Mouse (Mus musculus): ENCODE results near the gene Tatdn3.

The Tatdn3 gene

GRCm38 (mm10) chr1:191062781-191063485, at the start of gene Tatdn3, which contains the start of gene Nsl1:
Gene Tatdn3, minus strand, starts transcription at chr1:191062932.
Gene Nsl1, plus strand, starts transcription at chr1:191063012.
- in situ Hi-C loops (cut with MboI; ENCODE audit: unreplicated experiment in 2 of 2), result loop anchor here in 1 of 2 experiments (5.0 kb wide), 1 partner anchor 36 kb away; the partner anchor contains the start of gene Flvcr1

GRCm38 (mm10) chr1:191111146-191111545, 48.4 kb upstream of the Tatdn3 start:
- in situ Hi-C loops (cut with MboI; ENCODE audit: unreplicated experiment in 2 of 2), result no loop called here

DNA sequence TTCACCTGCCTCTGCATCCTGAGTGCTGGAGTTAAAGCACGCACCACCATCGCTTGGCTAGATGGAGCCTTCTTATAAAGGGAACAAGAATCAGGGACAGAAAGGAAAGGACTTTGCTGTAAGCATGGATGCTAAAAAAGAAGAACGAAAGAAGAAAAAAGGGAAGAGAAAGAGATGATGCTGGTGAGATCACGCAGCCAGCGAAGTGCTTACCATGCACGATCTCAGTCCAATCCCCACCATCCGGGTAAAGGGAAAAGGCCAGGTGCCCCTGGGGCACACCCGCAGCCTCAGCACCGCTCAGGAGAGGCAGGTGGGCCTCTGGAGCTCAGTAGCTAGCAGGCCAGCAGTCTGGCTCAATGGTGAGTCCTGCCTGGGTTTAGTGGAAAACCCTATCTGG, 47.2 kb upstream of the Tatdn3 start:
- in situ Hi-C loops (cut with MboI; ENCODE audit: unreplicated experiment in 2 of 2), result no loop called here

DNA sequence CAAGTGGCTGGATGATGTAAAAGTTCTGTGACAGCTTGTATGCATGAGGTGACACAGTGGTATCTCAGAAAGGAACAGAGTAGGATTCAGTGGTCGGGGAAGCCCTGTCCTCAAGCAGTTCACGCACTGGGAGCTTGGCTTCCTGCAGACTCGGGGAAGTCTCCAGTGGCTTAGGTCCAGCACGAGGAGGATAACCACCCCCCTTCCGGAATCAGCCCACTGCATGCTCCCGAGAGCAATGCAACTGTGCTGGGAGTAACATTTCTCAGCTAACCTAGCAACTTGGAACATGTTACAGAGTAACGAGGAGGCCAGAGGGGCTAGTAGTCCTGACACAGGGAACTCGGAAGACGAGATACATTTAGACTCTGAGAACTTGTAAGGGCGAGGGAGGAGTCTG, 44.6 kb upstream of the Tatdn3 start:
- in situ Hi-C loops (cut with MboI; ENCODE audit: unreplicated experiment in 2 of 2), result no loop called here

- in situ Hi-C loops (cut with MboI; ENCODE audit: unreplicated experiment in 2 of 2), result no loop called here
Observed at GRCm38 (mm10) chr1:191105246-191105645, 42.5 kb upstream of the Tatdn3 start.

DNA sequence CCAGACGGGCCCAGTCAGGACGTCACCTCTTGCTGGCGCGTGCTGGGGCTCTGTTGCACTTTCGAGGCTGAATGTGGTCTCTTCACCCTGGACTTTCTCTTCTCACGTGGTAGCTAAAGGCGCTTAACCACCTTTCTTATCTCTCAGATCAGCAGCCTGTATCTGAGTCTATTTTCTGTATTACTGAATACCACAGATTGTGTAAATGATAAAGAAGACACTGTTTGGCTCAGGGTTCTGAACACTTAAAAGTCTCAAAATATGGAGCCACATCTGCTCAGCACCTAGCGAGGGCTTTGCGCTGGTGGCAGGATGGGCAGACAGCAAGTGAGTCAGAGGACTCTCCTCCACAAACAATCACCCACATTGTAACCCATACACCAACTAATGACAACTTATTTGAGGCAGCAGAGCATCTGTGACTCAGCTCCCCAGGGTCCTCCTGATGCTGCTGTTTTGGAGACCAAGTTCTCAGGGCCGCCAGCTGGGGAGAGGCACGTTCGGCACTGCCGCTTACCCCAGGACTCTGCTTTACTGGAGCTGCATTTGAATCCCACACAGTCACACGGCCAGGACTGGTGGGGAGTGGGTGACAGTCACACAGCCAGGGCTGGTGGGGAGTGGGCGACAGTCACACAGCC, 40.1 kb upstream of the Tatdn3 start:
- in situ Hi-C loops (cut with MboI; ENCODE audit: unreplicated experiment in 2 of 2), result no loop called here

DNA sequence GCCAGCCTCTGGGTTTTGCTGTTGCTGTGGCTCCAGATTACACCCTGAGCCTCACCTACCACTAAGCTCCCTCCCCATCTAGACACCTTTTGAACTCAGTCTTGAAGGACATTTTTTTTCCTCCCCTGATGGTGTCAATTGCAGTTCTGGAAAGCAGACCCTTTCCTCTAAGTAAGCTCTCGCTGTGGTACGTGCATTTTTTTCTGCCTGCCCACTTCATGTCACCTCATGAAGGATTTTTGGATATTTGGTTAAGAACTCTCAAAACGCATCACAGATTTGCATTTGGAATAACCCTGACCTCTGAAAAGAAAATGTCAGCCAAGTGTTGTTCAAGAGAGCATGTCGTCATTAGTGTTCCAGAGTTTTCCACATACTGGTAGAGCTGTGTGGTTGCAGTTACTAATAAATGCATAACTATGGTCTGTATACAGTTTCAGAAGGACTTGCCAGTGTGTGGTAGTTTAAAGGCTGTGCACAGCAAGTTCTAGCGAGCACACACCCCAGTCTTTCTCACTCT, 37.1 kb upstream of the Tatdn3 start:
- in situ Hi-C loops (cut with MboI; ENCODE audit: unreplicated experiment in 2 of 2), result loop anchor here in 1 of 2 experiments (5.0 kb wide), 1 partner anchor 467 kb away; no protein-coding TSS in a partner anchor

- in situ Hi-C loops (cut with MboI; ENCODE audit: unreplicated experiment in 2 of 2), result loop anchor here in 1 of 2 experiments (5.0 kb wide), 1 partner anchor 468 kb away; no protein-coding TSS in a partner anchor
Observed at GRCm38 (mm10) chr1:191099114-191099513, 36.4 kb upstream of the Tatdn3 start.

GRCm38 (mm10) chr1:191097802-191098747, 35.3 kb upstream of the Tatdn3 start, which contains the start of gene Batf3:
Gene Batf3, plus strand, starts transcription at chr1:191097847.
- in situ Hi-C loops (cut with MboI; ENCODE audit: unreplicated experiment in 2 of 2), result loop anchor here in 1 of 2 experiments (5.0 kb wide), 1 partner anchor 469 kb away; no protein-coding TSS in a partner anchor

GRCm38 (mm10) chr1:191096871-191097681, 34.3 kb upstream of the Tatdn3 start:
- in situ Hi-C loops (cut with MboI; ENCODE audit: unreplicated experiment in 2 of 2), result loop anchor here in 1 of 2 experiments (5.0 kb wide), 1 partner anchor 470 kb away; no protein-coding TSS in a partner anchor

DNA sequence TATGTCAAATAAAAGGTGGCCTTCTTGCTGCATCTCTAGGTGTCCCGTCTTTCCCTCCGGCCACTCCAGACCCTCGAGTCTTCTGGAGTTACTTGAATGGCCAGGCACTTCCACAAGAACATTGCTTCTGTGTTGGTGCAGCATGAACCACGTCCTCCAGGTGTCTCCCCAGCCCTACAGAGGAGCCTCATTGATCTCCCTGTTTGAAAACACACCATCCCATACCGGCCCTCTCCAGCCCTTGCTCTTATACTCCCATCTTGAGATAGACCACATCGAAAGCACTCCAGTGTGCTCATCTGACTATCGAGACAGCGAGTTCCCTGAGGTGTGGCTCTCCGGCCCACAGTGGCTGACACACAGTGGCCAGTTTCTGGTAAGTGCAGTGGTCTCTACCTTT, 32.3 kb upstream of the Tatdn3 start:
- in situ Hi-C loops (cut with MboI; ENCODE audit: unreplicated experiment in 2 of 2), result loop anchor here in 1 of 2 experiments (5.0 kb wide), 1 partner anchor 472 kb away; no protein-coding TSS in a partner anchor

GRCm38 (mm10) chr1:191093578-191093977, 30.8 kb upstream of the Tatdn3 start:
- in situ Hi-C loops (cut with MboI; ENCODE audit: unreplicated experiment in 2 of 2), result no loop called here

GRCm38 (mm10) chr1:191092050-191092449, 29.3 kb upstream of the Tatdn3 start:
- in situ Hi-C loops (cut with MboI; ENCODE audit: unreplicated experiment in 2 of 2), result no loop called here

- in situ Hi-C loops (cut with MboI; ENCODE audit: unreplicated experiment in 2 of 2), result loop anchor here (5.0 kb wide), 3 partner anchors 83 to 193 kb away; no protein-coding TSS in a partner anchor
Observed at GRCm38 (mm10) chr1:191089355-191089754, 26.6 kb upstream of the Tatdn3 start.

GRCm38 (mm10) chr1:191087955-191088354, 25.2 kb upstream of the Tatdn3 start:
- in situ Hi-C loops (cut with MboI; ENCODE audit: unreplicated experiment in 2 of 2), result loop anchor here (5.0 kb wide), 3 partner anchors 84 to 194 kb away; no protein-coding TSS in a partner anchor

DNA sequence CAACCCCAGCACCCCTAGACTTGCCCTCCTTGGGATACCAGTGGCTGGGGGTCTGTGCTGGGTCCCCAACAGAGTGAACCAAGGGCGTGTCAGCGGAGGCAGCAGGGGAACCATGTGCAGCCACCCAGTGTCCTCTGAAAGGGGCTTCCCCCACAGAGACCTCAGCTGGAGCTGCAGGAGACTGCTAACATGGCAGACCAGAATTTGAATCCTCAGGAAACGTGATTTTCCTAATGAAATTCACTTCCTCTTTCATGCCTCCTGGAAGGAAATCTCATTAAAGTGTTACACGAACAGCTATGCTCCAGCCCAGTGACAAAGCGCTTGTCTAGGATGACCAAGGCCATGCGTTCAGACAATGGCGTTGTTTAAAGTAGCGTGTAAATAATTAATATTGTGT, 24.2 kb upstream of the Tatdn3 start:
- in situ Hi-C loops (cut with MboI; ENCODE audit: unreplicated experiment in 2 of 2), result loop anchor here (5.0 kb wide), 3 partner anchors 85 to 195 kb away; no protein-coding TSS in a partner anchor

DNA sequence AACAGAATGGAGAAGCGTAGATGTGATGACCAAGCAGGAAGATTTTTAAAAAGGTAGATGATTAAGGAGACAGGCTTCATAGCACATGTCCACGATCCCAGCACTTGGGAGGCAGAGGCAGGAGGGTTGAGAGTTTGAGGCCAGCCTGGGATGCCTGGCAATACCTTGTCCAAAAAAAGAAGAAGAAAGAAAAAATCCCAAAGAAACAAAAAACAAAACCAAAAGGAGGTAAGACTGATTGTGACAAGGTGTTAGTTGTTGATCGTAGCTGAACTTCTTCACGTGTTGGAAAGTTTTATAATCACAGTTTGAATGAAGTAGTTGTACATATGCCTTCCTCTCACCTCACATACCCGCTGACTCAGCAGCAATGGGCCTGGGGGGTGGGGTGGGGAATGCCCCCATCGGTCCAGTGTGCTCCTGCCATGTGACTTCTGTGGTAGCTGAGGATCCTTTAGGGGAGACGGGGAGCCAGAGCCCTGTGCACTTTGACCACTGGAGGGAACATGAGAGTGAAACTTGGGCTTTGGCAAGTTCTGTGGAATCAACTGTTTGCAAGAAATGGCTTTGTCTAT, 23.7 kb upstream of the Tatdn3 start:
- in situ Hi-C loops (cut with MboI; ENCODE audit: unreplicated experiment in 2 of 2), result loop anchor here (5.0 kb wide), 3 partner anchors 86 to 196 kb away; no protein-coding TSS in a partner anchor

GRCm38 (mm10) chr1:191085597-191085996, 22.9 kb upstream of the Tatdn3 start:
- in situ Hi-C loops (cut with MboI; ENCODE audit: unreplicated experiment in 2 of 2), result loop anchor here (5.0 kb wide), 3 partner anchors 87 to 197 kb away; no protein-coding TSS in a partner anchor

All from v-Abl transformed pro-B cells (cell line).